In the genomic region with DNA sequence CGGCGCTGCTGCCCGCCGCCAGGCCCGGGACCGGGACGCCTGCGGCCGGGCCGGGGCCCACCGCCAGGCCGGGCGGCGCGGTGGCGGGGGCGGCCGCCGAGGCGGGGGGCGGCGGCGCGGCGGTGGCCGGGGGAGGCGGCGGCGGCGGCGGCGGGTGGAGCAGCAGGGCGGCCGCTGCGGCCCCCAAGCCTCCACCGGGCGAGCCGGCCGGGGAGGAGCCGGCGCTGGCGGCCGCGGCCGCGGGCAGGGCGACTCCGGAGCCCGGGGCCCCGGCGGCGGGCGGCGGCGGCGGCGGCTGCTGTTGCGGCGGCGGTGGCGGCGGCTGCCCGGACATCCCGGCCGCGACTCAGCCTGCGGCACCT, we compare ENCODE assay signal across 8 mouse cellular contexts. TPM values are rescaled to one million over a fixed set of nuclear protein-coding genes. Genes with fewer than 3 reads are reported as not detected.
DNase-seq lines count a peak whose midpoint lies in the region; ATAC-seq and TF ChIP-seq lines count a peak whose summit lies in the region.

No protein-coding gene starts in this region.

- no peak for TF ChIP-seq CTCF in cortical plate, adult 2 months (IDR thresholded peaks at IDR 0.05; ENCODE audit: extremely low read depth, insufficient read depth, low read length)

- ATAC-seq in kidney, embryonic 16.5 days (ENCODE audit: low FRiP score, low TSS enrichment): no peak; the same call in 1 of the 2 replicates
- ATAC-seq in hindbrain, embryonic 15.5 days (ENCODE audit: low FRiP score, low read depth): 0 out of 2 replicates have a peak, but pooled peaks have one; percentile 5
- ATAC-seq in midbrain, embryonic 15.5 days (replicated peaks): peak; percentile 2; the same call in 1 of the 2 replicates
- ATAC-seq in granulocyte monocyte progenitor cell, adult 5-6 weeks (replicated peaks; ENCODE audit: poor library complexity, severe bottlenecking): no peak

- no peak for TF ChIP-seq POLR2A in cortical plate, adult 2 months (IDR thresholded peaks at IDR 0.05; ENCODE audit: extremely low read depth, insufficient read depth, low read length)

- 0% methylated on average over 25 of the region's 67 CpGs for WGBS in kidney, embryonic 16.5 days
- WGBS in hindbrain, embryonic 15.5 days: 2% methylated on average over 11 of the region's 67 CpGs
- 0% methylated on average over 23 of the region's 67 CpGs for whole genome bisulfite sequencing in midbrain, embryonic 15.5 days

- peak overlapping the region; percentile 98 for H3K9ac ChIP-seq in kidney, embryonic 16.5 days (replicated peaks; ENCODE audit: low read length)
- peak overlapping the region; percentile 98 for H3K9ac ChIP-seq in hindbrain, embryonic 15.5 days
- peak overlapping the region; percentile 100 for H3K9ac ChIP-seq in midbrain, embryonic 15.5 days

- H3K4me1 ChIP-seq in kidney, embryonic 16.5 days (ENCODE audit: insufficient read depth, low read length): peaks cover 33% of the 10 kb centered on the region
- H3K4me1 ChIP-seq in cortical plate, adult 2 months (ENCODE audit: control insufficient read depth, insufficient read depth, low read length): peaks cover 12% of the 10 kb centered on the region
- H3K4me1 ChIP-seq in hindbrain, embryonic 15.5 days (replicated peaks): peaks cover 35% of the 10 kb centered on the region
- H3K4me1 ChIP-seq in midbrain, embryonic 15.5 days: peaks cover 23% of the 10 kb centered on the region

- no peaks in the 10 kb centered on the region for H3K36me3 ChIP-seq in kidney, embryonic 16.5 days (ENCODE audit: insufficient read depth, low read length)
- no peaks in the 10 kb centered on the region for H3K36me3 ChIP-seq in hindbrain, embryonic 15.5 days
- H3K36me3 ChIP-seq in midbrain, embryonic 15.5 days (replicated peaks): no peaks in the 10 kb centered on the region

- no peak for DNase-seq in kidney, adult 9 months
- no peak for DNase-seq in urinary bladder, adult 2 months (ENCODE audit: low spot score)
- no peak for DNase-seq in frontal cortex, postnatal 36 days (ENCODE audit: low spot score in 2 of 2)

- H3K9me3 ChIP-seq in kidney, embryonic 16.5 days (ENCODE audit: low read length): no peaks in the 10 kb centered on the region
- no peaks in the 10 kb centered on the region for H3K9me3 ChIP-seq in hindbrain, embryonic 15.5 days
- H3K9me3 ChIP-seq in midbrain, embryonic 15.5 days: no peaks in the 10 kb centered on the region

- H3K4me2 ChIP-seq in kidney, embryonic 16.5 days (replicated peaks; ENCODE audit: low read depth, low read length): peak overlapping the region; percentile 74
- peak overlapping the region; percentile 70 for H3K4me2 ChIP-seq in hindbrain, embryonic 15.5 days
- H3K4me2 ChIP-seq in midbrain, embryonic 15.5 days: peak overlapping the region; percentile 75

- no peaks in the 10 kb centered on the region for H3K27me3 ChIP-seq in kidney, embryonic 16.5 days (ENCODE audit: insufficient read depth, low read length)
- no peaks in the 10 kb centered on the region for H3K27me3 ChIP-seq in hindbrain, embryonic 15.5 days
- no peaks in the 10 kb centered on the region for H3K27me3 ChIP-seq in midbrain, embryonic 15.5 days (replicated peaks)

- H3K27ac ChIP-seq in kidney, embryonic 16.5 days (ENCODE audit: low read length): peak overlapping the region; percentile 99
- peak overlapping the region; percentile 97 for H3K27ac ChIP-seq in cortical plate, adult 2 months (ENCODE audit: insufficient read depth, low read length)
- H3K27ac ChIP-seq in hindbrain, embryonic 15.5 days (replicated peaks): peak overlapping the region; percentile 98
- peak overlapping the region; percentile 100 for H3K27ac ChIP-seq in midbrain, embryonic 15.5 days

- H3K4me3 ChIP-seq in kidney, embryonic 16.5 days (ENCODE audit: low read length): peak overlapping the region; percentile 99
- H3K4me3 ChIP-seq in cortical plate, adult 2 months (ENCODE audit: insufficient read depth, low read length): peak overlapping the region; percentile 78
- peak overlapping the region; percentile 89 for H3K4me3 ChIP-seq in hindbrain, embryonic 15.5 days
- peak overlapping the region; percentile 62 for H3K4me3 ChIP-seq in midbrain, embryonic 15.5 days

RNA-seq across cellular contexts. Expression of a gene that starts 0.5 kb away (rescaled TPM):
- polyA plus RNA-seq in kidney, embryonic 16.5 days (2015; fragmentation: Nextera tagmentation; extraction: Ambion mirVana): 8.4 and 9.1 TPM in 2 replicates
- polyA plus RNA-seq in cortical plate, adult 2 months (2012; rRNA removed): 70.7 and 71.9 TPM in 2 replicates
- polyA plus RNA-seq in hindbrain, embryonic 15.5 days (2015; fragmentation: Nextera tagmentation; extraction: Ambion mirVana): 13.6 and 14.6 TPM in 2 replicates
- polyA plus RNA-seq in midbrain, embryonic 15.5 days (2015; fragmentation: Nextera tagmentation; extraction: Ambion mirVana): 11.5 and 13.3 TPM in 2 replicates
- 32.7 and 36.6 TPM in 2 replicates for polyA plus RNA-seq in urinary bladder, adult 2 months (2012; rRNA removed)
- total RNA-seq in granulocyte monocyte progenitor cell, adult 5-6 weeks (2014; fragmentation: Nextera tagmentation): 41.5 and 46.1 TPM in 2 replicates
- 56.4 and 84.0 TPM in 2 replicates for total RNA-seq in granulocyte monocyte progenitor cell, adult 5-6 weeks (2017)

Comparison
In these comparisons a context has a peak if more than half of its experiments do, and no peak if none do; other contexts are left out.
1. ATAC-seq: peak in hindbrain, embryonic 15.5 days (single experiment) and midbrain, embryonic 15.5 days (single experiment); none in kidney, embryonic 16.5 days (single experiment) and granulocyte monocyte progenitor cell, adult 5-6 weeks (single experiment).
2. Peak in every context shown above with its lines, with median percentiles within 50 percentile points of each other: H3K27ac ChIP-seq, H3K4me2 ChIP-seq, H3K4me3 ChIP-seq and H3K9ac ChIP-seq.